Comparison of ENCODE assay signal across 20 mouse cellular contexts in the genomic region with DNA sequence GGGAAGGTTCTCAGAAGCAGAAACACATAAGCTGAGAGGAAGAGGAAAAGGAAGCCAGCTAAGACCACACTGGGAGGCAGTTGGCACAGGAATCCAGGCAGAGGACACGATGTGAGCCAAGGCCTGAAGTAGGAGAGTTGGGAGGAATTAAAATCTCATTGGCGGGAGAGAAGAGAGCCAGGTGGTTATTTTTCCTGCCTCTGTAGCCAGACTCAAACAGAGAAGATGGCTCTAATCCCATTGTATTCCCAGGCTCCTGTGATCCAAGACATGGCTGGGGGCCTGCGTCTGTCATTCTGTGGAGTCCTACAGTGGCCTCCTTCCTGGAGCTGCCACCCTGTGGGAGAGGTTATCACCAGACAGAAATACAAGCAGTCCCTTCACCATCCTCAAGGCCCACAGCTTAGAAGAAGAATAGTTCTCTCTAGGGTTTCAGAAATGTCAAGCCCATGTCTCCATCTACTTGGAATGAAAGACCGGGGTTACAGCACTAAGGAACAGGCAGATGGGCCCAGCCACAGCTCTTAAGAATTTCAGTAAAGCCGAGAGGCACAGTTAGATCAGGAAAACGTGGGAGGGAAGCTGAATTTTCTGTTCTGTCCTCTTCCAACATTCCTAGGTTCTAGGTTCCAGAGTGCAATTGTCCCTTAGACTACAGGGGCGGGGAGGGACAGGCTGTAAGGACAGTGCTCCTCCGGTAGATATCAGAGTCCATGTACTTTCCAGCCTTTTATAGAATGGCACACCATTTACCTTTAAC.
A peak's percentile ranks its signal among the peaks of the same experiment; 100 is the strongest.
DNase-seq lines count a peak whose midpoint lies in the region; ATAC-seq and TF ChIP-seq lines count a peak whose summit lies in the region.
"Had no signal": no experiment of that assay in that cellular context is flagged by ENCODE, and none has a peak within 500 bp of the region (broad histone marks: within the 10 kb centered on the region; RNA-seq: fewer than 3 reads in every experiment).

No protein-coding gene starts in this region.

- peak overlapping the region; percentile 54; the same call in 1 of the 2 replicates for H3K27ac ChIP-seq in hindbrain, postnatal 0 days
- H3K27ac ChIP-seq in hindbrain, embryonic 10.5 days, result no peak overlapping the region
- peak overlapping the region; percentile 55; the same call in 1 of the 2 replicates for H3K27ac ChIP-seq in cortical plate, adult 2 months (ENCODE audit: insufficient read depth, low read length)
- H3K27ac ChIP-seq in gastrocnemius, adult 2 months, result no peak overlapping the region
- H3K27ac ChIP-seq: heart, adult 2 months; liver, embryonic 14.5 days; neural tube, embryonic 12.5 days had no signal

- WGBS in hindbrain, postnatal 0 days, result 73% methylated on average over 8 of the region's 8 CpGs
- 86% methylated on average over 8 of the region's 8 CpGs for WGBS in hindbrain, embryonic 10.5 days

- H3K36me3 ChIP-seq in hindbrain, postnatal 0 days (ENCODE audit: insufficient read depth, low read length), result no peaks in the 10 kb centered on the region
- H3K36me3 ChIP-seq in hindbrain, embryonic 10.5 days, result no peaks in the 10 kb centered on the region
- H3K36me3 ChIP-seq: G1E; neural tube, embryonic 12.5 days had no signal

- no peak overlapping the region for H3K4me2 ChIP-seq in hindbrain, postnatal 0 days (ENCODE audit: low read depth, low read length)
- H3K4me2 ChIP-seq: midbrain, embryonic 11.5 days; neural tube, embryonic 12.5 days had no signal

- no peaks in the 10 kb centered on the region for H3K27me3 ChIP-seq in hindbrain, postnatal 0 days (ENCODE audit: insufficient read depth, low read length)
- peaks cover 4% of the 10 kb centered on the region; the same call in 1 of the 2 replicates for H3K27me3 ChIP-seq in hindbrain, embryonic 10.5 days (ENCODE audit: insufficient read depth, poor library complexity, severe bottlenecking)
- H3K27me3 ChIP-seq: neural tube, embryonic 12.5 days had no signal

- no peak overlapping the region for H3K9ac ChIP-seq in hindbrain, postnatal 0 days (replicated peaks; ENCODE audit: low read length)
- H3K9ac ChIP-seq: liver, embryonic 14.5 days; neural tube, embryonic 12.5 days had no signal

- H3K9me3 ChIP-seq in hindbrain, postnatal 0 days (ENCODE audit: low read length), result no peaks in the 10 kb centered on the region
- H3K9me3 ChIP-seq in hindbrain, embryonic 10.5 days, result no peaks in the 10 kb centered on the region
- H3K9me3 ChIP-seq: neural tube, embryonic 12.5 days had no signal

- H3K4me3 ChIP-seq in hindbrain, postnatal 0 days (ENCODE audit: low read length), result no peak overlapping the region
- no peak overlapping the region for H3K4me3 ChIP-seq in hindbrain, embryonic 10.5 days
- H3K4me3 ChIP-seq in cortical plate, adult 2 months (ENCODE audit: insufficient read depth, low read length), result no peak overlapping the region
- H3K4me3 ChIP-seq in gastrocnemius, adult 2 months, result no peak overlapping the region
- H3K4me3 ChIP-seq: heart, adult 2 months; neural tube, embryonic 12.5 days had no signal

- 0 out of 2 replicates have a peak, but pooled peaks cover 9% of the 10 kb centered on the region for H3K4me1 ChIP-seq in hindbrain, postnatal 0 days (ENCODE audit: insufficient read depth, low read length)
- H3K4me1 ChIP-seq in hindbrain, embryonic 10.5 days (replicated peaks), result peaks cover 17% of the 10 kb centered on the region; the same call in 1 of the 2 replicates
- peaks cover 10% of the 10 kb centered on the region for H3K4me1 ChIP-seq in cortical plate, adult 2 months (ENCODE audit: control insufficient read depth, insufficient read depth, low read length)

- ATAC-seq in hindbrain, postnatal 0 days, result 0 out of 2 replicates have a peak, but pooled peaks have one; percentile 24

- no peak for TF ChIP-seq CTCF in hindbrain, postnatal 0 days (IDR thresholded peaks at IDR 0.05; ENCODE audit: low read depth)
- TF ChIP-seq CTCF in brain, embryonic 14.5 days (IDR thresholded peaks at IDR 0.05; ENCODE audit: borderline replicate concordance, extremely low read depth, insufficient read depth, insufficient read length), result no peak
- no peak for TF ChIP-seq CTCF in cortical plate, adult 2 months (IDR thresholded peaks at IDR 0.05; ENCODE audit: extremely low read depth, insufficient read depth, low read length)
- no peak for TF ChIP-seq CTCF in gastrocnemius, adult 2 months (IDR thresholded peaks at IDR 0.05)

- TF ChIP-seq POLR2A in brain, embryonic 14.5 days (IDR thresholded peaks at IDR 0.05; ENCODE audit: borderline replicate concordance, extremely low read depth, insufficient read depth, insufficient read length, poor library complexity, severe bottlenecking), result no peak
- no peak for TF ChIP-seq POLR2A in cortical plate, adult 2 months (IDR thresholded peaks at IDR 0.05; ENCODE audit: extremely low read depth, insufficient read depth, low read length)

- intact Hi-C loops in gastrocnemius, adult 2 months (cut with DNase I), result no loop called here

- peak; percentile 55 for DNase-seq in hindbrain, postnatal 0 days (ENCODE audit: low spot score)
- DNase-seq in hindbrain, embryonic 10.5 days (ENCODE audit: low spot score), result no peak
- peak; percentile 36 for DNase-seq in brain, embryonic 14.5 days (ENCODE audit: low read depth)
- peak; percentile 79 for DNase-seq in cerebellum, adult 8-10 months
- no peak for DNase-seq in gastrocnemius, adult 2 months
- no peak for DNase-seq in kidney, adult 18-20 months
- DNase-seq: adrenal gland, postnatal 36 days; gastrocnemius, postnatal 25 days; heart, adult 2 months; heart, postnatal 36 days; kidney, adult 2 months; kidney, postnatal 36 days; layer of hippocampus, adult 9-11 months; right cerebral cortex, adult 18-20 months; thymus, postnatal 25 days had no signal

Comparison
In these comparisons a context has a peak if more than half of its experiments do, and no peak if none do; other contexts are left out.
1. DNase-seq: peak in hindbrain, postnatal 0 days (single experiment), brain, embryonic 14.5 days (single experiment) and cerebellum, adult 8-10 months (single experiment); none in hindbrain, embryonic 10.5 days (single experiment), gastrocnemius, adult 2 months (single experiment) and kidney, adult 18-20 months (single experiment).
2. H3K27ac ChIP-seq: peak in hindbrain, postnatal 0 days (single experiment) and cortical plate, adult 2 months (single experiment); none in hindbrain, embryonic 10.5 days (single experiment) and gastrocnemius, adult 2 months (single experiment).